Mouse (Mus musculus): ENCODE measurements around the gene Lgals3bp.

Lgals3bp gene

GRCm38 (mm10) chr11:118360907-118361341, 41.0 kb downstream of the Lgals3bp start:
- peak in 1 of 2 experiments; percentile 30 for DNase-seq

- no peak for DNase-seq
Measured at GRCm38 (mm10) chr11:118360491-118360890, 41.4 kb downstream of the Lgals3bp start.

- DNase-seq: no peak
Measured at GRCm38 (mm10) chr11:118355640-118356039, 46.3 kb downstream of the Lgals3bp start, which contains the start of gene Timp2. Gene Timp2 (minus strand): TSS chr11:118355740.

- peak; percentile 77 to 86 for DNase-seq
Measured at GRCm38 (mm10) chr11:118355205-118355604, 46.7 kb downstream of the Lgals3bp start.

GRCm38 (mm10) chr11:118354636-118355191, 47.2 kb downstream of the Lgals3bp start:
- peak; percentile 27 to 38 for DNase-seq

- DNase-seq: no peak
Measured at GRCm38 (mm10) chr11:118349494-118349893, 52.4 kb downstream of the Lgals3bp start.

- no peak for DNase-seq
Measured at GRCm38 (mm10) chr11:118348877-118349276, 53.0 kb downstream of the Lgals3bp start.

- DNase-seq: no peak
Measured at GRCm38 (mm10) chr11:118348419-118348818, 53.5 kb downstream of the Lgals3bp start.

GRCm38 (mm10) chr11:118347911-118348310, 54.0 kb downstream of the Lgals3bp start:
- no peak for DNase-seq

GRCm38 (mm10) chr11:118347391-118347790, 54.5 kb downstream of the Lgals3bp start:
- DNase-seq: no peak

GRCm38 (mm10) chr11:118346395-118347096, 55.3 kb downstream of the Lgals3bp start:
- DNase-seq: no peak

- peak in 1 of 2 experiments; percentile 15 for DNase-seq
Measured at GRCm38 (mm10) chr11:118345693-118346092, 56.2 kb downstream of the Lgals3bp start.

GRCm38 (mm10) chr11:118343629-118344028, 58.3 kb downstream of the Lgals3bp start:
- no peak for DNase-seq
